Mouse (Mus musculus) layer of hippocampus, adult 2 months (tissue): ENCODE measurements around the gene Filip1. TPM values are rescaled to one million over a fixed set of nuclear protein-coding genes. Genes with fewer than 3 reads are reported as not detected.
A peak's percentile ranks its signal among the peaks of the same experiment; 100 is the strongest.

Experiments used
- DNase-seq, 2 experiments: peaks; one replicate each; pipeline ENCODE4 v3.0.0; 2022; ENCODE audit warnings: low spot score in 2 of 2
- H3K27ac ChIP-seq: fragments of 200-600 bp; 2 replicates; pipeline ENCODE4 v1.8.1; 2022
- H3K4me3 ChIP-seq: fragments of 200-600 bp; 2 replicates; pipeline ENCODE4 v1.8.1; 2022; ENCODE audit warnings: mild to moderate bottlenecking
- CTCF ChIP-seq: fragments of 200-600 bp; conservative IDR thresholded peaks from 2 replicates; pipeline ENCODE4 v1.8.1; 2022; ENCODE audit warnings: antibody characterized with exemption, mild to moderate bottlenecking, moderate library complexity
- total RNA-seq, 2 experiments: library from RNA; stranded (reverse); gene quantifications; 2 replicates each; pipeline ENCODE4 v1.2.3; 2021

Gene Filip1
- total RNA-seq, 2 experiments from 2014 or later: 11.7 to 13.9 TPM

DNA sequence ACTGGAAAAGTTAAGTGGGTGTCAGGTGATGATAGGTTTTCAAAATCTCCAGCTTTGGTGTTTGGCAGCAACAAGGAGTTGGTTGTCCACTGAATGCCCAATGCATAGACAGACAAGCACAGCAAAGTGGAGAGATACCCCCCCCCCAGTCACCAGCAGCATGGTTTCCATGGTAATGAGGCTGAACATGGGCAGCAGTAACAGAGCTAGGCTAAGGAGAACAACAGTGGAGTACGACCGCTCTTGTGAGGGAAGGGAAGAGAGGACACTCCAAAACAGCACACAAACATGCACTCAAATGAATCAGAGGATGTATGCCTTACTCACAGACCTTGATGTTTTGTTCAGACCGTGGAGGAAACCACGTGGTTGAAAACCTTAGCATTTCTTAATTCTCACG lies 37.5 kb downstream of the Filip1 start:
- no peak for TF ChIP-seq CTCF
- Histone ChIP-seq H3K27ac (no peak overlapping the region), H3K4me3 (no peak overlapping the region)
- DNase-seq: no peak

DNA sequence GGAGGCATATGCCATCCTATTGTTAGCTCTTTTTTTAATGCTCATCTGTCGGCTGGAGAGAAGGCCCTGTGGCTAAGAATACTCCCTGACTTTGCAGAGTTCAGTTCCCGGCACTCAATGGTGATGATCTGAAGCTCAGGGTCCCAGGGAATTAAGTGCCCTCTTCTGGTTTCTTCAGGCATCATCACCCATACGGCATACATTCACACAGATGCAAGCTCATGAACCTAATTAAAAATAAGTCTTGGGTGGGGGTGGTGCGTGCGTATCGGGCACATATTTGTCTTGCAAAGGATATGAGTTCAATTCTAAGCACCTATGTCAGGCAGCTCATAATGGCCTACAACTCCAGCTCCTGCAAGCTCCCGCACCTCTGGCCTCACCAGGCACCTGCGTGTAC lies 39.1 kb downstream of the Filip1 start:
- H3K4me3 ChIP-seq: no peak overlapping the region
- H3K27ac ChIP-seq: no peak overlapping the region
- no peak; the same call in 1 of the 2 replicates for TF ChIP-seq CTCF
- DNase-seq: no peak

DNA sequence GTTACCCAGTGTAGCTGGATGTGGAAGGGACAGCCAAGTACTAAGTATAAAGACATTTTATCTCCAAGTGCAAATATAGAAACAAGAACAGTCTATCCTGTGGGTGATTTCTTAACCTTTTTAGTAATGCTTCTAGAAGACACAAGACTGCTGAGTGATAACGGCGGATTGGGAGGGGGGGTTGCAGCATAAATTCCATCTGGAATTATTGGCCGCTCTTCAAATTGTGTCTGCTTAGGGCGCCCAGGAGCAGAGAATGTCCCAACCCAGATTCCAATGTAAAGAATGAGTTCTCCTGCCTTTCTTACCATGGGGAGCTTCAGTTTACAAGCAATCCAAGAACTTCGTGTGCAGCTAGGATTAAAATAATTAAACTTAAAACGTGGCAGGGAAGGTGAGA lies 39.9 kb downstream of the Filip1 start:
- no peak for TF ChIP-seq CTCF
- DNase-seq: no peak
- no peak overlapping the region for H3K4me3 ChIP-seq
- H3K27ac ChIP-seq: no peak overlapping the region

GRCm38 (mm10) chr9:79971619-79972018 lies 41.0 kb downstream of the Filip1 start:
- no peak for TF ChIP-seq CTCF
- no peak for DNase-seq
- Histone ChIP-seq H3K27ac (no peak overlapping the region), H3K4me3 (no peak overlapping the region)

DNA sequence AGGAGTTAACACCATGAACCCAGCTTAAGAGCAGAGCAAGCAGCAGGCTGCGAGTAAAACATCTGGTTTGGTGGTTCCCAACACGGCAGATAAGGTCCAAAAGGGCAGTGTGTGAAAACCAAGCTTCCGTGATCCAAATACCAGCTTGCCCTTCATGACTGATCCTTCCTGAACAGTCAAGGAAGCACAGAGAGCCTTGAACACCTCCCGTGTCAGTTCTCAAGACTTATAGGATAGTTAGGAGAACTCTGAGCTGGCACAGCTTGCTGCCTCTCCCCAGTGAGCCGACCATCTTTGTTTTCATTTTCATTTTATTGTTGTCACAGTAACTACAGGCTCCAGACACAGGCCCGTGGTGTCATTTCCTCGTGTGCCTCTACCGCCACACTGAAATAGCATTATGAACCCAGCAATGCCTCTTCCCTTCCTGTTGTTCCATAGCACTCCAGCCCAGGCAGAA lies 42.0 kb downstream of the Filip1 start:
- no peak overlapping the region for H3K4me3 ChIP-seq
- H3K27ac ChIP-seq: no peak overlapping the region
- DNase-seq: no peak
- no peak for TF ChIP-seq CTCF

GRCm38 (mm10) chr9:79969544-79969943 lies 43.1 kb downstream of the Filip1 start:
- no peak overlapping the region for H3K4me3 ChIP-seq
- no peak overlapping the region for H3K27ac ChIP-seq
- TF ChIP-seq CTCF: no peak
- DNase-seq: no peak

DNA sequence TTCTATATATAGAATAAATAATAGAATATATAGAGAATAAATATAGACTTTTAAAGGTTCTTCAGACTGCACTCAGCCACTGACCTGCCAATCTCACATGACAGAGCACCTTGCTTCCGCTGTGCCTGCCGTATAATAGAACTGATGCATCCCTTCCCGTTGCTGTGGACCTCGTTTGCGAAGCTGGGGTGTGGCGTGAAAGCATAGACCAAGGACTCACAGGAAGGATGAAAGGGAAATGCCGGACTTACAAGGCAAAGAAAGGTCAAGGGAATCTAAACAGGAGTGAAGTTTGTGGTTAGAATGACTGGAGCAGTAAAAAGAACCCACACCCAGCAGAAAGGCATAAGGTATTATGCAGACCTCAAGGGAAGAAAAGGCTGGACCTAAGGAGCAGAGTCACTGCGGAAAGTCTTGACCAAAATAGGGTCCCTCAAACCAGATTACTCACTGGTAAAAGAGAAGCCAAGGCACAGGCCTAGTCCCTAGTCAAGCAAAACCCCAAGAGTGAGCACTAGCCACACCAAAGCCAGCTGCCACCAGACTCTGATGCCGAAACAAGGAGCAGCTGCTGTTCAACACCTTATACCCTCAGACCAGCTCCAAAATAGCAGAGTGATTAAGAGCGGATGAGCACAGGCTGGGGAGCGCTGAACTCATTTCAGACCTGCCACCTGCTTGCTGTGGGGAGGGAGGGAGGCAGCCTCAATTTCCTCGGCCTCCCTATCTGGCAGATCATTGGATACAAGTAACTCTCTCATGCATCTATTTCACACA lies 45.8 kb downstream of the Filip1 start:
- H3K4me3 ChIP-seq: no peak overlapping the region
- no peak overlapping the region for H3K27ac ChIP-seq
- no peak for TF ChIP-seq CTCF
- DNase-seq: no peak

GRCm38 (mm10) chr9:79965600-79966392 lies 46.9 kb downstream of the Filip1 start:
- no peak for TF ChIP-seq CTCF
- peak in 1 of 2 experiments; percentile 10 for DNase-seq
- peak overlapping the region; percentile 31 for H3K4me3 ChIP-seq
- H3K27ac ChIP-seq: peak overlapping the region; percentile 58; the same call in 1 of the 2 replicates

GRCm38 (mm10) chr9:79965003-79965402 lies 47.6 kb downstream of the Filip1 start:
- DNase-seq: no peak
- Histone ChIP-seq H3K4me3 (no peak overlapping the region; the same call in 1 of the 2 replicates), H3K27ac (peak overlapping the region; percentile 2; the same call in 1 of the 2 replicates)
- no peak for TF ChIP-seq CTCF

DNA sequence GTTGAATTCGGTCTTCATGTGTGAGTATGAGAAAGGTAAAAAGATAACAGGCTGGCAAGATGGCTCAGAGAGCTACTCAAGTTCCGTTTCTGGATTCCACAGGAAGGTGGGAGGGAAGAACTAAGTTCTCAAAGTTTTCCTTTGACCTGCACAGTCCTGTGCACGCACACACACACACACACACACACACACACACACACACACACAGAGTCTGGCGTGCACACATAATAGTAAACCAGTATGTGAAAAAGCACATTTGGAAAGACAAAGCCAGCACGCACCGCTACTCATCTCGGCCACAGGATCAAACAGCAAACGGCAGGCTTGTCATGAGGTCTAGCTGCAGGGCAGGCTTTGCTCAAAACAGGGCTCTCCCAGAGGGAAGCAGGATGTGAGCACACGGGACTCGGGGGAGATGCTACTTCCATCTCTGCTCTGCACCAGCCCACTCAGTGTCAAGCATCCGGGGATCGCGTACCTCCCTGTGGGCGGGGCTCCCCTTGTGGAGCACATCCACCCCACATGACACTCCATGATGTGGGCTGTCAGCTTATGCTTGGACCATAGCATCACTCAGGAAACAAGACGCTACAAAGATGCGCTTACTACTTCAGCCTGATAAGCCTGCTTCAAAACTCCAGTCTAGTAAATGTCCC lies 50.9 kb downstream of the Filip1 start:
- Histone ChIP-seq H3K4me3 (peak overlapping the region; percentile 51), H3K27ac (peak overlapping the region; percentile 67; the same call in 1 of the 2 replicates)
- DNase-seq: peak; percentile 47 to 59
- no peak for TF ChIP-seq CTCF

DNA sequence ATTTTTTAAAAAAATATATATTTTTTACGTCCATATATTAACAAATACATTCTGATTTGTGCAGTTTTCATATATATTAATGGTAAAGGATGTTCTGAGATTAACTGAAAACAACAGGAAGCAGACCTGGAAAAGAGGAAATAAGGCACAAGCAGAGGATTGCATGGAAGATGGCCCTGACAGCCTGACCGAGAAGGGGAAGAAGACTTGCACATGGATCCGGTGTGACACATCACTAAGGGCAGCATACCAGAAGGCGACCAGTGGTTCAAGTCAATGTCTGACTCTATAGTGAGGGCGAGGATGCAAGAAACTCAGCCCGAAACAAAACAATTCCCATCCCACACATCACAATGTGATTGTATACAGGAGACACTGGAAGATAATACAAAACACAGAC lies 52.2 kb downstream of the Filip1 start:
- TF ChIP-seq CTCF: no peak
- DNase-seq: no peak
- H3K4me3 ChIP-seq: no peak overlapping the region
- no peak overlapping the region for H3K27ac ChIP-seq

GRCm38 (mm10) chr9:79958395-79958794 lies 54.3 kb downstream of the Filip1 start:
- Histone ChIP-seq H3K4me3 (no peak overlapping the region), H3K27ac (no peak overlapping the region)
- no peak for DNase-seq
- no peak for TF ChIP-seq CTCF

GRCm38 (mm10) chr9:79954944-79955343 lies 57.7 kb downstream of the Filip1 start:
- no peak for DNase-seq
- TF ChIP-seq CTCF: no peak
- H3K4me3 ChIP-seq: no peak overlapping the region
- H3K27ac ChIP-seq: no peak overlapping the region
